Mouse (Mus musculus): Measurements from ENCODE around the gene Ap3b1.

DNA sequence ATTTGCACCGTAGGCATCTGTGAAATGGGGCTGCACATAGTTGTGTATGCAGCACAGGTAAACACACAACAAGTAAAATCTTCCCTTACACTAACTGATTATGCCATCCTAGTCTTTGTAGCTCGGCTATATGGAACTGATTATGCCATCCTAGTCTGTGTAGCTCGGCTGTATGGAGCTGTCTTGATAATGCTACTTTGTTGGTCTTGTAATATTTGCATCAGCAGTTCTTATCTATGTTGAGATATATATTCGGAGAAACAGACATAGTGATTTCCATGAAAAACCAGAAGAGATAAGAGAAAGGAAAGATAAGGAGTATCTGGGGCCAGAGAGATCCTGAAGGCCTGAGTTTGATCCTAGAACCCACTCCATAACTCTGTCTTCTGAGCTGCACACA lies 178.6 kb downstream of the Ap3b1 start:
- TF ChIP-seq E2F4 (IDR thresholded peaks at IDR 0.05; ENCODE audit: insufficient read depth) (no peak), POLR2A (IDR thresholded peaks at IDR 0.05; ENCODE audit: insufficient read length, low read depth) (no peak), CEBPB (IDR thresholded peaks at IDR 0.05; ENCODE audit: insufficient read depth, poor library complexity, severe bottlenecking) (no peak), MAX (IDR thresholded peaks at IDR 0.05; ENCODE audit: low read depth) (no peak), POLR2AphosphoS2 (IDR thresholded peaks at IDR 0.05; ENCODE audit: insufficient read length, low read depth) (no peak)

Data from myocyte (in vitro differentiated cells).